Mouse (Mus musculus): ENCODE data around the gene Gm12355. TPM values are rescaled to one million over a fixed set of nuclear protein-coding genes. Genes with fewer than 3 reads are reported as not detected.

Gm12355 gene
- total and polyA plus RNA-seq, 3 experiments, result 2.0 to 24.2 (median 3.0) TPM

GRCm38 (mm10) chr11:98583571-98583970 lies 41.9 kb downstream of the Gm12355 start:
- in situ Hi-C loops (cut with MboI; ENCODE audit: low pct_ligation_motif_present, low pct_unique_long_range_greater_than_20kb, low sequenced_read_pairs) (no loop called here), dilution Hi-C loops (cut with MboI; ENCODE audit: extremely low pct_ligation_motif_present, extremely low pct_unique_long_range_greater_than_20kb, low sequenced_read_pairs) (no loop called here)
- H3K27me3 ChIP-seq (replicated peaks), result no peaks in the 10 kb centered on the region
- H3K27ac ChIP-seq (ENCODE audit: insufficient read depth, low read depth), result no peak overlapping the region
- peaks cover 35 to 56% of the 10 kb centered on the region in 2 experiments for H3K36me3 ChIP-seq (replicated peaks in 1 of 2; ENCODE audit: control insufficient read depth in 1 of 2, insufficient read depth in 1 of 2, low read length in 1 of 2)
- peak; percentile 63 for DNase-seq (ENCODE audit: extremely low read depth)
- no peak overlapping the region for H3K9ac ChIP-seq (ENCODE audit: insufficient read depth, low read depth)
- H3K4me1 ChIP-seq (ENCODE audit: control insufficient read depth in 1 of 2, insufficient read depth in 2 of 2), result peaks cover 16 to 31% of the 10 kb centered on the region in 2 experiments
- TF ChIP-seq ELF1 (IDR thresholded peaks at IDR 0.05; ENCODE audit: low read depth, low read length), result no peak
- no peak for TF ChIP-seq GABPA (IDR thresholded peaks at IDR 0.05; ENCODE audit: insufficient replicate concordance, low read depth, low read length)
- TF ChIP-seq NRF1 (IDR thresholded peaks at IDR 0.05; ENCODE audit: low read depth, low read length), result no peak
- no peak for TF ChIP-seq POLR2A (IDR thresholded peaks at IDR 0.05; ENCODE audit: low read depth, low read length)
- TF ChIP-seq KAT2A (IDR thresholded peaks at IDR 0.05; ENCODE audit: insufficient replicate concordance, low read length), result no peak
- TF ChIP-seq CTCF (conservative IDR thresholded peaks at IDR 0.05 in 1 of 2, IDR thresholded peaks at IDR 0.05 in 1 of 2; ENCODE audit: low read depth in 2 of 2, low read length in 2 of 2), result peak in 1 of 2 experiments; percentile 66; a peak in 2 of 4 replicates
- no peak for TF ChIP-seq POLR2AphosphoS2 (IDR thresholded peaks at IDR 0.05; ENCODE audit: low read depth, low read length)
- no peak for TF ChIP-seq MXI1 (IDR thresholded peaks at IDR 0.05; ENCODE audit: low read depth, low read length)
- TF ChIP-seq RAD21 (IDR thresholded peaks at IDR 0.05; ENCODE audit: low read depth, low read length), result peak; percentile 37
- no peak for TF ChIP-seq PAX5 (IDR thresholded peaks at IDR 0.05; ENCODE audit: low read length)
- TF ChIP-seq MYC (IDR thresholded peaks at IDR 0.05; ENCODE audit: low read depth, low read length), result no peak
- no peak for TF ChIP-seq MEF2A (IDR thresholded peaks at IDR 0.05; ENCODE audit: borderline replicate concordance, low read depth, low read length)
- no peak for TF ChIP-seq TBP (conservative IDR thresholded peaks at IDR 0.05; ENCODE audit: low read depth, low read length)
- no peak for TF ChIP-seq UBTF (IDR thresholded peaks at IDR 0.05; ENCODE audit: low read depth, low read length)
- no peak for TF ChIP-seq EP300 (IDR thresholded peaks at IDR 0.05; ENCODE audit: low read length)
- peak; percentile 63 for TF ChIP-seq SMC3 (IDR thresholded peaks at IDR 0.05; ENCODE audit: low read depth, low read length)
- TF ChIP-seq MAFK (IDR thresholded peaks at IDR 0.05; ENCODE audit: insufficient replicate concordance, low read length), result no peak
- H3K79me2 ChIP-seq (replicated peaks; ENCODE audit: control insufficient read depth, extremely low read depth, insufficient read depth, poor library complexity, severe bottlenecking), result peaks cover 17% of the 10 kb centered on the region
- no peak overlapping the region for H3K4me2 ChIP-seq (ENCODE audit: insufficient read depth, low read depth, poor library complexity, severe bottlenecking)
- no peak overlapping the region for H3K4me3 ChIP-seq (replicated peaks in 1 of 3; ENCODE audit: low read depth in 2 of 3, low read length in 2 of 3, poor library complexity in 1 of 3)
- no peaks in the 10 kb centered on the region for H3K9me3 ChIP-seq (replicated peaks; ENCODE audit: low read length)

- dilution Hi-C loops (cut with MboI; ENCODE audit: extremely low pct_ligation_motif_present, extremely low pct_unique_long_range_greater_than_20kb, low sequenced_read_pairs), result no loop called here
- no peak overlapping the region for H3K4me3 ChIP-seq (replicated peaks in 1 of 3; ENCODE audit: low read depth in 2 of 3, low read length in 2 of 3, poor library complexity in 1 of 3)
- H3K9ac ChIP-seq (ENCODE audit: insufficient read depth, low read depth), result no peak overlapping the region
- TF ChIP-seq MEF2A (IDR thresholded peaks at IDR 0.05; ENCODE audit: borderline replicate concordance, low read depth, low read length) (no peak), JUN (IDR thresholded peaks at IDR 0.05; ENCODE audit: insufficient read depth, low read depth, low read length) (no peak)
- no peaks in the 10 kb centered on the region for H3K9me3 ChIP-seq (replicated peaks; ENCODE audit: low read length)
- H3K27ac ChIP-seq (ENCODE audit: insufficient read depth, low read depth), result no peak overlapping the region
- peaks cover 16 to 28% of the 10 kb centered on the region in 2 experiments for H3K4me1 ChIP-seq (ENCODE audit: control insufficient read depth in 1 of 2, insufficient read depth in 2 of 2)
- H3K36me3 ChIP-seq (replicated peaks in 1 of 2; ENCODE audit: control insufficient read depth in 1 of 2, insufficient read depth in 1 of 2, low read length in 1 of 2), result peaks cover 35 to 56% of the 10 kb centered on the region in 2 experiments
- no peak overlapping the region for H3K4me2 ChIP-seq (ENCODE audit: insufficient read depth, low read depth, poor library complexity, severe bottlenecking)
- in situ Hi-C loops (cut with MboI; ENCODE audit: low pct_ligation_motif_present, low pct_unique_long_range_greater_than_20kb, low sequenced_read_pairs), result no loop called here
- DNase-seq (ENCODE audit: extremely low read depth), result no peak
- no peaks in the 10 kb centered on the region for H3K27me3 ChIP-seq (replicated peaks)
- H3K79me2 ChIP-seq (replicated peaks; ENCODE audit: control insufficient read depth, extremely low read depth, insufficient read depth, poor library complexity, severe bottlenecking), result peaks cover 17% of the 10 kb centered on the region
Observed at GRCm38 (mm10) chr11:98583265-98583552, 42.3 kb downstream of the Gm12355 start.

Measured in CH12.LX (cell line).